Mouse (Mus musculus): ENCODE measurements around the gene Cdyl2. TPM values are rescaled to one million over a fixed set of nuclear protein-coding genes. Genes with fewer than 3 reads are reported as not detected.

Gene Cdyl2
- polyA plus RNA-seq, 1 experiment from 2014 or later: 5.1 TPM

- DNase-seq (ENCODE audit: low spot score): no peak
- Histone ChIP-seq H3K4me3 (no peak overlapping the region), H3K9me3 (no peaks in the 10 kb centered on the region), H3K36me3 (no peaks in the 10 kb centered on the region), H3K27ac (no peak overlapping the region), H3K4me1 (no peaks in the 10 kb centered on the region), H3K27me3 (ENCODE audit: insufficient read depth, poor library complexity, severe bottlenecking) (no peaks in the 10 kb centered on the region)
- WGBS: 78% methylated on average over 6 of the region's 6 CpGs
These were observed 180.5 kb downstream of the Cdyl2 start for GRCm38 (mm10) chr8:116552255-116552654.

DNA sequence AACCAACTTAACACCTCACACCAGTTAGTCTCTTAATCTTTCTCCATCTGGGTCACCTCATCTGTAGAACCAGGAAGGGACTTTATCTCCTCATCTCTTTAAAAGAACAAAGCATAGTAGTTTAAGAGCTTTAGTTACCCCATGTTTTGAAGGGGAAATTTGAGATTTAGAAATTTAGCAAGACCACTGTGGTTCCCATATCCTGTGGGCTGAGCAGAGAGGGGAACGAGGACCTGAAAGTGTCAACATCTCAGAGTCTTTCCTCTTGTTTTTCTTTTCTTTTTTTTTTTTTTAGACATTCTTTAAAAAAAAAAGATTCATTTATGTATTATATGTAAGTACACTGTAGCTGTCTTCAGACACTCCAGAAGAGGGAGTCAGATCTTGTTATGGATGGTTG lies 189.4 kb downstream of the Cdyl2 start:
- Histone ChIP-seq H3K4me3 (no peak overlapping the region), H3K27ac (no peak overlapping the region), H3K4me1 (no peaks in the 10 kb centered on the region), H3K27me3 (ENCODE audit: insufficient read depth, poor library complexity, severe bottlenecking) (no peaks in the 10 kb centered on the region), H3K9me3 (no peaks in the 10 kb centered on the region), H3K36me3 (no peaks in the 10 kb centered on the region)
- WGBS: 71% methylated on average over 1 of the region's 1 CpGs
- no peak for DNase-seq (ENCODE audit: low spot score)

- Histone ChIP-seq H3K4me1 (no peaks in the 10 kb centered on the region), H3K4me3 (no peak overlapping the region), H3K27me3 (ENCODE audit: insufficient read depth, poor library complexity, severe bottlenecking) (no peaks in the 10 kb centered on the region), H3K27ac (no peak overlapping the region), H3K36me3 (no peaks in the 10 kb centered on the region), H3K9me3 (no peaks in the 10 kb centered on the region)
- 80% methylated on average over 5 of the region's 5 CpGs for WGBS
- DNase-seq (ENCODE audit: low spot score): no peak
These were observed 189.9 kb downstream of the Cdyl2 start for GRCm38 (mm10) chr8:116542842-116543241.

GRCm38 (mm10) chr8:116540136-116540535 lies 192.7 kb downstream of the Cdyl2 start:
- no peak for DNase-seq (ENCODE audit: low spot score)
- 80% methylated on average over 1 of the region's 1 CpGs for WGBS

GRCm38 (mm10) chr8:116538763-116539162 lies 194.0 kb downstream of the Cdyl2 start:
- WGBS: 51% methylated on average over 7 of the region's 7 CpGs
- no peak overlapping the region for H3K4me3 ChIP-seq
- H3K9me3 ChIP-seq: no peaks in the 10 kb centered on the region
- H3K27me3 ChIP-seq (ENCODE audit: insufficient read depth, poor library complexity, severe bottlenecking): no peaks in the 10 kb centered on the region
- no peak for DNase-seq (ENCODE audit: low spot score)
- H3K27ac ChIP-seq: no peak overlapping the region
- no peaks in the 10 kb centered on the region for H3K4me1 ChIP-seq
- H3K36me3 ChIP-seq: no peaks in the 10 kb centered on the region

More at GRCm38 (mm10) chr8:116540136-116540535, 192.7 kb downstream of the Cdyl2 start:
- H3K27ac ChIP-seq: no peak overlapping the region
- H3K36me3 ChIP-seq: no peaks in the 10 kb centered on the region
- H3K9me3 ChIP-seq: no peaks in the 10 kb centered on the region
- H3K4me1 ChIP-seq: no peaks in the 10 kb centered on the region
- H3K4me3 ChIP-seq: no peak overlapping the region
- H3K27me3 ChIP-seq (ENCODE audit: insufficient read depth, poor library complexity, severe bottlenecking): no peaks in the 10 kb centered on the region

- WGBS: 70% methylated on average over 5 of the region's 5 CpGs
- no peaks in the 10 kb centered on the region for H3K4me1 ChIP-seq
- H3K27ac ChIP-seq: no peak overlapping the region
- H3K36me3 ChIP-seq: no peaks in the 10 kb centered on the region
- DNase-seq (ENCODE audit: low spot score): no peak
- no peaks in the 10 kb centered on the region for H3K9me3 ChIP-seq
- no peaks in the 10 kb centered on the region for H3K27me3 ChIP-seq (ENCODE audit: insufficient read depth, poor library complexity, severe bottlenecking)
- H3K4me3 ChIP-seq: no peak overlapping the region
These were observed 196.0 kb downstream of the Cdyl2 start for GRCm38 (mm10) chr8:116536786-116537185.

DNA sequence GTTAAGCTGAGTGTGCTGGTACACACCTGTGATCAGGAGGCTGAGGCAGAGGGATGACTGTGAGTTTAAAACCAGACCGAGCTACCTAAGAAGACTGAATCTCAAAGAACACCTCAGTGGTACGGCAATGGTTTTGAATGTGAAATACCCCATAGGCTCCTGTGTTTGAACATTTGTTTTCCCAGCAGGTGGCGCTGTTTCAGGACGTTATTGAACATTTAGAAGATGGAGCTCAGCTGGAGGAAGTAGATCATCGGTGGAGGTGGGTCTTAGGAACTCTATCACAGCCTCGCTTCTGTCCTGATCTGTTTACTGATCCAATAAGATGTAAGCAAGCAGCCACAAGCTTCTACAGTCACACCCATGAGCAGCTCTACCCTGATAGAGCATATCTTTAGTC lies 199.7 kb downstream of the Cdyl2 start:
- WGBS: 70% methylated on average over 6 of the region's 6 CpGs
- no peak for DNase-seq (ENCODE audit: low spot score)
- H3K4me1 ChIP-seq: no peaks in the 10 kb centered on the region
- no peak overlapping the region for H3K4me3 ChIP-seq
- no peak overlapping the region for H3K27ac ChIP-seq
- no peaks in the 10 kb centered on the region for H3K27me3 ChIP-seq (ENCODE audit: insufficient read depth, poor library complexity, severe bottlenecking)
- no peaks in the 10 kb centered on the region for H3K36me3 ChIP-seq
- no peaks in the 10 kb centered on the region for H3K9me3 ChIP-seq

GRCm38 (mm10) chr8:116528736-116529135 lies 204.1 kb downstream of the Cdyl2 start:
- Histone ChIP-seq H3K27ac (no peak overlapping the region), H3K9me3 (no peaks in the 10 kb centered on the region)

DNA sequence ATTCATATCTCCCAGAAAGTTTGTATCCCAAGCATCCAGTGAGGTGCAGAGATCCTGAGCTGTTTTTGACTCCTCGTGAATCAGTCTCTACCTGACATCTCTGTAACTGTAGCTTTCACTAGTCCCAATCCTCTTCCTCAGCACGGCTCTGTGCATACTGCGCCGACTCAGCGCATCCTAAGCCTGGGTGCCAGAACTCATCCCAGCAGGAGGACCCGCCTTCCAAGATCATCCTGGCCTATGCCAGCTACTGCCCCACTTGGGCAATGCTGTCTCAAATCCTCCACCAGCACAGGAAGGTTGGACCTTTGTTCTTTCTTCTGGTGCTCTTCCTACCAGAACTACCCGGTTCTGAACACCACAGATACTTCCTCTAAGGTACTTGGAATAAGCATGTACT lies 207.9 kb downstream of the Cdyl2 start:
- Histone ChIP-seq H3K4me1 (no peaks in the 10 kb centered on the region), H3K27ac (no peak overlapping the region), H3K4me3 (no peak overlapping the region), H3K36me3 (no peaks in the 10 kb centered on the region), H3K9me3 (no peaks in the 10 kb centered on the region), H3K27me3 (ENCODE audit: insufficient read depth, poor library complexity, severe bottlenecking) (no peaks in the 10 kb centered on the region)
- no peak for DNase-seq (ENCODE audit: low spot score)
- WGBS: 82% methylated on average over 7 of the region's 7 CpGs

More at GRCm38 (mm10) chr8:116528736-116529135, 204.1 kb downstream of the Cdyl2 start:
- DNase-seq (ENCODE audit: low spot score): no peak
- Histone ChIP-seq H3K27me3 (ENCODE audit: insufficient read depth, poor library complexity, severe bottlenecking) (no peaks in the 10 kb centered on the region), H3K4me1 (no peaks in the 10 kb centered on the region), H3K36me3 (no peaks in the 10 kb centered on the region), H3K4me3 (no peak overlapping the region)
- WGBS: 80% methylated on average over 7 of the region's 7 CpGs

Other genes starting within 250 kb of the Cdyl2 start
- not detected in 2 replicates for gene Dynlrb2, start 228.0 kb downstream of the Cdyl2 start, polyA plus RNA-seq (2016; fragmentation: Nextera tagmentation; extraction: Ambion mirVana)
- gene Cmc2, start 188.5 kb upstream of the Cdyl2 start, polyA plus RNA-seq (2016; fragmentation: Nextera tagmentation; extraction: Ambion mirVana): 82.0 and 104 TPM in 2 replicates
- gene Cenpn, start 188.7 kb upstream of the Cdyl2 start, polyA plus RNA-seq (2016; fragmentation: Nextera tagmentation; extraction: Ambion mirVana): 36.9 and 45.5 TPM in 2 replicates
- 8.6 and 11.2 TPM in 2 replicates for gene Atmin, start 210.4 kb upstream of the Cdyl2 start, polyA plus RNA-seq (2016; fragmentation: Nextera tagmentation; extraction: Ambion mirVana)
- gene 1700030J22Rik, start 246.0 kb upstream of the Cdyl2 start, polyA plus RNA-seq (2016; fragmentation: Nextera tagmentation; extraction: Ambion mirVana): 0.74 and 1.3 TPM in 2 replicates

Measured in heart, embryonic 10.5 days (tissue).